Mouse (Mus musculus) heart, postnatal 0 days (tissue): ENCODE measurements at regions not wholly inside any gene's neighbourhood (a gene's known extent, or its start where the extent isn't known, plus 50 kb on each side); places are given as distances from the start of the nearest gene placed in this dataset.

Source experiments
- ATAC-seq: fragments of 200-750 bp; cut with Nextera tagmentation; 2 replicates; pipeline ENCODE4 v1.8.0; 2017; ENCODE audit warnings: low read depth, moderate number of reproducible peaks, moderate library complexity; ENCODE audit not compliant: insufficient read depth
- DNase-seq: peaks from one replicate; pipeline ENCODE4 v3.0.0-alpha.2; 2016; ENCODE audit warnings: low spot score
- H3K27ac ChIP-seq: fragments of 300-500 bp; sonication (generic); 2 replicates; pipeline ENCODE4 v1.5.1; 2014; ENCODE audit warnings: low read depth, mild to moderate bottlenecking
- H3K27me3 ChIP-seq: fragments of 300-500 bp; sonication (generic); 2 replicates; pipeline ENCODE4 v1.6.1; 2014; ENCODE audit warnings: low read length, mixed read lengths; ENCODE audit not compliant: control insufficient read depth, insufficient read depth
- H3K36me3 ChIP-seq: fragments of 300-500 bp; sonication (generic); replicated peaks from 2 replicates; pipeline ENCODE4 v1.6.1; 2014; ENCODE audit warnings: low read length, mixed read lengths; ENCODE audit not compliant: control insufficient read depth, insufficient read depth
- H3K4me1 ChIP-seq: fragments of 300-500 bp; sonication (generic); 2 replicates; pipeline ENCODE4 v1.6.1; 2014; ENCODE audit warnings: antibody characterized with exemption; ENCODE audit not compliant: control insufficient read depth, insufficient read depth
- H3K4me2 ChIP-seq: fragments of 300-500 bp; sonication (generic); 2 replicates; pipeline ENCODE4 v1.6.1; 2014; ENCODE audit warnings: low read depth, mild to moderate bottlenecking, low read length, moderate library complexity
- H3K4me3 ChIP-seq: fragments of 300-500 bp; sonication (generic); 2 replicates; pipeline ENCODE4 v1.5.1; 2014; ENCODE audit warnings: low read depth, low read length
- H3K9ac ChIP-seq: fragments of 300-500 bp; sonication (generic); replicated peaks from 2 replicates; pipeline ENCODE4 v1.6.1; 2014; ENCODE audit warnings: low read depth, low read length, mixed read lengths
- H3K9me3 ChIP-seq: fragments of 300-500 bp; sonication (generic); replicated peaks from 2 replicates; pipeline ENCODE4 v1.6.1; 2016; ENCODE audit warnings: low read length; ENCODE audit not compliant: control insufficient read depth
- CTCF ChIP-seq: IDR thresholded peaks from 2 replicates; pipeline ENCODE4 v1.5.1; 2016; ENCODE audit warnings: antibody characterized with exemption, control low read depth, low read depth
- EP300 ChIP-seq: IDR thresholded peaks from 2 replicates; pipeline ENCODE4 v1.6.1; 2016; ENCODE audit warnings: antibody characterized with exemption, low read depth
- WGBS: fragments of 180-500 bp; shearing (Covaris S2); extraction: QIAGEN DNeasy Blood & Tissue Kit; methylation state at CpG from one replicate; pipeline ENCODE4 v1.1.7; 2014; 5-methylcytosine and 5-hydroxymethylcytosine counted together

GRCm38 (mm10) chr7:145135971-145136370 is 71.9 kb downstream of the 1810010D01Rik start:
- no peaks in the 10 kb centered on the region for H3K27me3 ChIP-seq
- no peak overlapping the region for H3K27ac ChIP-seq
- no peak overlapping the region for H3K4me3 ChIP-seq
- TF ChIP-seq EP300, result no peak
- TF ChIP-seq CTCF, result no peak
- no peak overlapping the region for H3K4me2 ChIP-seq
- H3K4me1 ChIP-seq, result no peaks in the 10 kb centered on the region
- H3K9ac ChIP-seq, result no peak overlapping the region
- peaks cover 7% of the 10 kb centered on the region; the same call in 1 of the 2 replicates for H3K9me3 ChIP-seq
- ATAC-seq, result no peak
- H3K36me3 ChIP-seq, result no peaks in the 10 kb centered on the region
- 53% methylated on average over 5 of the region's 5 CpGs for WGBS
- DNase-seq, result no peak

GRCm38 (mm10) chr7:145132506-145132905 is 75.4 kb downstream of the 1810010D01Rik start:
- H3K4me3 ChIP-seq, result no peak overlapping the region
- H3K27ac ChIP-seq, result no peak overlapping the region
- H3K9ac ChIP-seq, result no peak overlapping the region
- no peaks in the 10 kb centered on the region for H3K9me3 ChIP-seq
- DNase-seq, result no peak
- TF ChIP-seq EP300, result no peak
- no peak for TF ChIP-seq CTCF
- no peaks in the 10 kb centered on the region for H3K36me3 ChIP-seq
- ATAC-seq, result no peak
- H3K4me2 ChIP-seq, result no peak overlapping the region
- H3K4me1 ChIP-seq, result peaks cover 13% of the 10 kb centered on the region; the same call in 1 of the 2 replicates
- 92% methylated on average over 5 of the region's 5 CpGs for WGBS
- no peaks in the 10 kb centered on the region for H3K27me3 ChIP-seq

GRCm38 (mm10) chr7:145131438-145132159 is 76.3 kb downstream of the 1810010D01Rik start:
- H3K27me3 ChIP-seq, result no peaks in the 10 kb centered on the region
- DNase-seq (no peak), ATAC-seq (no peak)
- no peak for TF ChIP-seq EP300
- peak; percentile 13; the same call in 1 of the 2 replicates for TF ChIP-seq CTCF
- H3K9me3 ChIP-seq, result no peaks in the 10 kb centered on the region
- no peak overlapping the region for H3K4me3 ChIP-seq
- H3K4me1 ChIP-seq, result peaks cover 21% of the 10 kb centered on the region; the same call in 1 of the 2 replicates
- no peak overlapping the region for H3K9ac ChIP-seq
- no peak overlapping the region for H3K4me2 ChIP-seq
- WGBS, result 79% methylated on average over 8 of the region's 8 CpGs
- no peaks in the 10 kb centered on the region for H3K36me3 ChIP-seq
- H3K27ac ChIP-seq, result no peak overlapping the region

- Histone ChIP-seq H3K36me3 (no peaks in the 10 kb centered on the region), H3K27me3 (no peaks in the 10 kb centered on the region), H3K4me1 (peaks cover 21% of the 10 kb centered on the region; the same call in 1 of the 2 replicates), H3K9ac (no peak overlapping the region), H3K4me3 (no peak overlapping the region), H3K27ac (no peak overlapping the region), H3K9me3 (no peaks in the 10 kb centered on the region), H3K4me2 (no peak overlapping the region)
- DNase-seq (no peak), ATAC-seq (no peak)
- TF ChIP-seq CTCF (no peak), EP300 (no peak)
- 24% methylated on average over 4 of the region's 4 CpGs for WGBS
These were observed 77.9 kb downstream of the 1810010D01Rik start for GRCm38 (mm10) chr7:145129971-145130370.

- WGBS, result 11% methylated on average over 8 of the region's 8 CpGs
- TF ChIP-seq CTCF (no peak), EP300 (no peak)
- H3K4me3 ChIP-seq, result no peak overlapping the region
- peaks cover 22% of the 10 kb centered on the region for H3K4me1 ChIP-seq
- H3K27ac ChIP-seq, result peak overlapping the region; percentile 46
- no peaks in the 10 kb centered on the region for H3K9me3 ChIP-seq
- H3K9ac ChIP-seq, result 0 out of 2 replicates have a peak overlapping the region, but pooled peaks have one; percentile 20
- peak; percentile 11 for DNase-seq
- H3K36me3 ChIP-seq, result no peaks in the 10 kb centered on the region
- no peaks in the 10 kb centered on the region for H3K27me3 ChIP-seq
- peak; percentile 33; the same call in 1 of the 2 replicates for ATAC-seq
- H3K4me2 ChIP-seq, result no peak overlapping the region
These were observed 80.3 kb downstream of the 1810010D01Rik start for GRCm38 (mm10) chr7:145127661-145128060.
